Mouse (Mus musculus) right cerebral cortex, postnatal 25 days (tissue): Measurements from ENCODE around the gene Cnksr2.

ENCODE experiments used
- DNase-seq: peaks from one replicate; pipeline ENCODE4 v3.0.0; 2022

The Cnksr2 gene

DNA sequence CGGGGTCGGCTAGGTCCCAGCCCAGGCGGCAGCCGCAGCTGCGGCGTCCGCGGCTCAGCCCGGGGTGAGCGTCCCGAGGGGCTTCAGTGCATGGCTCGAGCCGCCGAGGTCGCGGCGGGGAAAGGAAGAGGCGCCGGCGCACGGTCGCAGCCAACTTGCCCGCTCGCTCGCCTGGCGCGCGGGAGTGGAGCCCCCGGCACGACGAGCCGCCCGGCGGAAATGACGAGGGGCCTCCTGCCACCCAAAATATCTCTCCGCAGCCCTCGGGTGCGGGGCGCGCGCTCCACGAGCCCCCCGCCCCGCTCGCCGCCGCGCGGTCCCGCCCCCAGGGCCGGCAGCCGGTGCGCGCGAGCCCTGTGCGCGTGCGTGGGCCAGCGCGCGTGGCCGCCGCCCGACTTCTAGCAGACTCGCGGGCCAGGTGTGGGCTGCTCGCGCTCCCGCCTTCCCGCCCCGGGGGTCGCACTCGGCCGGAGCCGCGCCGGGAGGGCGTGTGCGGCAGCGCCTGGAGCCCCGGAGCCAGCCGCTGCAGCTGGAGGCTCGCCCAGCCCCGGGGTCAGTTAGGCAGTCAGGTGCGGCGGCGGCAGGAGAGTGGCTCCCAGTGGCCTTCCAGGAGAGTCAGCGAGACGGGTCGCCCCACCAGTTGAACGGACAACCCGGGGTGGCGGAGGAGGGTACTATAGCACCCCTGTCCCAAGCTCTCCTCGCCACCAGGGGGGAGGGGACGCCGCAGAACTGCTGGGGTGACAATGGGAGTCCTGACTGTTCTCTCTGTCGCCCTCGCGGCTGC, at the start of gene Cnksr2:
Gene Cnksr2, minus strand, starts transcription at position 238 of the 787 bp plus-strand sequence.
- peak; percentile 74 for DNase-seq

DNA sequence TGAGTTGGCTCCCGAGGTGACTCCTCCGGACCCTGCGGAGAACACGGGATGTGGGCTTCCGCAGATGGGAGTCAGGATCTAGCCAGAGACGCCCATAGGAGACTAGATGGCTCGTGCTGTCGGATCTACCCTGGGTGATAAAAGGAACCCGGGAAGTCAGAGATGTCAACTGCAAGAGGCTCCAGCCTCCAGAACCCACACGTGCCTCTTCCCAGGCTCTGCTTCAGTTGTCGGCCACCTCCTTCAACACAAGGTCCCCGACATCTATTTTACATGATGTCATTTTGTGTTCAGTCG, 698 bp upstream of the Cnksr2 start:
- DNase-seq: peak; percentile 43

DNA sequence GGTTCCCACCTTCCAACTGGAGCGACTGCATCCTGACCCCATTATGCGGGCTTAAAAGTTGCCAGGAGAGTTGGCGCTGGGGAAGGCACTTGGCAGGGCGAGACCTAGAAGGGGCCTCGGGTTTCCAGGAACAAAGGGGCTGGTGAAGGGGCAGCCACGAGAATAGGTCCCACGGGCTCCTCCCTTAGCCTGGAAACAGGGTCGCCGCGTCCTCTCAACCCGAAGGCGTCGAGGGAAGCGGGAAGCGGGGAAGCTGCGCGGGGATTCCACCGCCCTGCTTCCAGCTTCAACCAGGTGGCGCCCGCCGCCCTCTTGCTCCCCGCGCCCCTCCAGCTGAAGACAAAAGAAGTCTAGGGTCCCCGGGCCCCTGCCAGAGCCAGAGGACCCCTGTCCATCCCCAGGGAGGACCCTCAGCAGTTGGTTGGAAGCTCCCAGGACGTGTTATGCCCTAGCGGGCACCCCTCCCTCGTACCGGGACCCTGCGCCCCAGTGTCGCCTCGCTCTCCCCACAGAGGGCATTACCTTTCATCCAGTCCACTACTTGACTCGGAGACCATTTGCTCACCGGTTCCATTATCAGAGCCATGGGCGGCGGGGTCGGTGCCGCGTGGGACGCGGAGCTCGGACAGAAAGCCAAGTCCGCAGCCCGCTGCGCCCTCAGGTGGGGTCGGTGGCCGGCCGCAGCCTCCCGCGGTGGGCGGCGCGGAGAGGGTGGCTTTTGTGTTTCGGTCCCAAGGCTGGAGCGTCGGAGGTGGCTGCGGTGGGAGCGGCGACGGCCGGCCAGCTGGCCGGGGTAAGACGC, 638 bp downstream of the Cnksr2 start:
- no peak for DNase-seq

DNA sequence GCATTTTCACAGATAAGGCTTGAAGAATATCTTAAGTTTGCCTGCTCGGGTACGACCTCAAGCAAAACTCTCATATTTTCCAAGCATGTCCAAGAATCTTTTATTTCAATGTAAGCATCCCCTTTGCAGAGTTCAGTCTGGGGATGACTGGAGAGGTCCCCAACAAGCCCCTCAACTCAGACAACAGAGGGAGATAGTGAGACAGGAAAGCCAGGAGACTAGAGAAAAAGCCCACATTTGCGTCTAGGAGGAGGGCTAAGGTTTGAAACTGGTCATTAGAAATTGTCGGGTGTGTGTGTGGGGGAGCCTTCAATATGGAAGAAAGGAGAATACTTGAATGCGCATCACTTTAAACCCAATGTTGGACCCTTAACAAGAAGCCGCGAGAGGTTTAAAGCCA, 1.4 kb downstream of the Cnksr2 start:
- no peak for DNase-seq

DNA sequence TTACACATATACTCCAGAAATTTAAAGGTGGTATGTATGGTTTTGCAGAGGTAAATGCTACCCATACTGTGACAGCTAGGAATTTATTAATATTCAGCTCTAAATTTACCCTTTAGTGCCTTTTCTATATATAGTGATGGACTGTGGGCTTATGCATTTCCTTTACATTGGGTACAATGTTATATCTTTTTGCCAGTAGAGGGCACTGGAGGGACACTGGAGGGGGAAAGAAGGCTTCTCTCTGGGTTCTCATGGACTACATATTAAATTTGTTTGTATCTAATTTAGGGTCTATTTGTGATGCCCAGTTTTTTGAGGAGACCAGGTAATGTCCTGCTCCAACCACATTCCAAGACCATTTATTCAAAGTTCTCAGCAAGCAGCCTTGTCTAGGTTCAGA, 91.4 kb downstream of the Cnksr2 start:
- no peak for DNase-seq

DNA sequence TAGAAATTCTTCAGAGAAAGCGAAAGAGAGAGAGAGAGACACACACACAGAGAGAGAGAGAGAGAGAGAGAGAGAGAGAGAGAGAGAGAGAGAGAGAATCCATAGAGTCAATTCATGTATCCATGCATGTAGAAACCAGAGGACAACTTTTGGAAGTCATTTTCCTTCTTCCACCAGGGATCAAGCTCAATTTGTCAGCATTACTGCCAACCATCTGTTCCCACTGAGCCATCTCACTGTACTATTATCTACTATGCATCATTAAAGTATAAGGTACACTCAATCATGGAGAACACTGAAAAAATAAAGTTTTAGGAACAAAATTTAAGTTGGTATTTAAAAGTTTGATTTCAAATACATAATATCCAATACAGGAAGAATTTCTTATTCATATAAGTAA, 93.8 kb downstream of the Cnksr2 start:
- no peak for DNase-seq

DNA sequence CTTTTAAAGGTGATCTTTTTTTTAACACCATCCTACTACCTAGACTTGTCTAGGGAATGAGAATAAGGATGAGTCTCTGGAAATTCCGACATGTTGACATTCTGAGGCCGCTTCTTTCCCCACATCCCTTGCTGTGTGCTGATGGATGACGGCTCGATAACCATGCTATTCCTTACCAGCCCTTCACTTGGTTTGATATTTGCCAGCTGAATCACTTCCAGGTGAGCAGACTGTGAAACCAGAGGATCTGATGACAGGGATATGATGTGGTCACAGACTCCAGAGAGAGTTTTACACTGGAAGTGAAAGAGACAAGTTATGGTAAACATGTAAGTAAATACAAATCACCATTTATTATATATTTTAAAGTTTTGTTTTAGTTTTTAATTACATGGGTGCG, 98.0 kb downstream of the Cnksr2 start:
- DNase-seq: no peak

DNA sequence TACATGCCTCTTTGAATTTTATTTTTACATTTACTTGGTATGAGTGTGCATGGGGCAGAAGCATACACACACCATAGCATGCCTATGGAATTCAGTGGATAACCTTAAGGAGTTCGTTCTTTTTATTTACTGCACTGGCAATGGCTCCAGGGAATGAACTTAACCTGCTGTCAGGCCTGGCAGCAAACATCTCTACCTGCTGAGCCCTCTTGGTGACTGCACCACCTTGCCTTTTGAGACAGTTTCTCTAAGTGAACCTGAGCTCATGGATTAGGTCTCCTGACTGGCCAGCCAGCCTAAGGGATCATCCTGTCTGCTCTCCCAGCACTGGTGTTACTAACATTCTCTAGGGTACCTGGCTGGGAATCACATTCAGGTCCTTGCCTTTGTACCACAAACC, 106.5 kb downstream of the Cnksr2 start:
- no peak for DNase-seq

DNA sequence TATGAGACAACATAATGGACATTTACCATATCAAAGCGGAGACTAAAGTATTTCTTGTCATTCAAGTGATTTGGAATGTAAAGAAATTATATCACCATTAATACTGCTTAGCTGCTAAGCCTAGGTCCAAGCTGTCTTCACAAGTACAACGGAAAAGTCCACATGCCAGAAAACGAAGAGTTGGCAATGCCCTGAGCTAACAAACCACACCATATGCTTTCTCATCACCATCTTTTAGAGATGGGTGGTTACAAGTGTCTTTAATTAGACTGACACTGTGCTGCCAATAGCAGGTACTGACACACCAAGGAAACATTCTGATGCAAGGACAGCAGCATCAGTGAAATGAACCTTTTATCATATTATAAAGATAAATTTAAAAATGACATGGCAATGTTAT, 123.0 kb downstream of the Cnksr2 start:
- no peak for DNase-seq

DNA sequence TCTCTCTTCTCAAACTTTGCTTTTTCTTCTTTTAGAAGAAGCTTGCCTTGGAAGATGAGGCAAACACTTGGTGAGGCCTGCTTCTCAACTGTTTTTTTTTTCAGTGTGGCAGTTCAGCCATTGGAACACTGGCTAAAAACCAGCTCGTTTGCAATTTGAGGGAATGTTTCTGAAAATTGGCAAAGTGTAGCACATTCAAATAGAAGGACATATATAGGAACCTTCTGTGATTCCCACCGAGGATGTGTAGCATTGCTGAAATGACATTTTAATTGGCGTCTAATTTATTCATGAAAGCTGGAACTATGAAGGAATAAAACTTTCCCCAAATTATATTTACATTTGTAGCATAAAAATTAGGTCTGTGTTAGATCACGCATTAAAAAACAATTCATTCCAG, 213.1 kb downstream of the Cnksr2 start:
- no peak for DNase-seq

DNA sequence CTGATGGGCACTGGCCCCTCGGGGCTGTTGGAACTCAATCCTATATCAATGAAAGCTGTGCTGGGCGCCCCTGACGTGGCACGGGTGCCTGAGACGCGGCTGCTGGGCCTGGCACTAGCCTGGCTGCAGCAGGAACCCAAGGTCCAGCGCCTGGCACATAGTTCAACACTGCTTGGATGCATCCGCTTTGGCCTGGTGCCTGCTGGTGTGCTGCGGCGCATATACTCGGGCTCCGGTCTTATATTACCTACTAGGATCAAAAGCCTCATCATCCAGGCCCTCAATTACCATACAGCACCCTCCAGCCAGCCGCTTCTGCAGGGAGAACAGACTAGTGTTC, 224.2 kb downstream of the Cnksr2 start:
- no peak for DNase-seq

DNA sequence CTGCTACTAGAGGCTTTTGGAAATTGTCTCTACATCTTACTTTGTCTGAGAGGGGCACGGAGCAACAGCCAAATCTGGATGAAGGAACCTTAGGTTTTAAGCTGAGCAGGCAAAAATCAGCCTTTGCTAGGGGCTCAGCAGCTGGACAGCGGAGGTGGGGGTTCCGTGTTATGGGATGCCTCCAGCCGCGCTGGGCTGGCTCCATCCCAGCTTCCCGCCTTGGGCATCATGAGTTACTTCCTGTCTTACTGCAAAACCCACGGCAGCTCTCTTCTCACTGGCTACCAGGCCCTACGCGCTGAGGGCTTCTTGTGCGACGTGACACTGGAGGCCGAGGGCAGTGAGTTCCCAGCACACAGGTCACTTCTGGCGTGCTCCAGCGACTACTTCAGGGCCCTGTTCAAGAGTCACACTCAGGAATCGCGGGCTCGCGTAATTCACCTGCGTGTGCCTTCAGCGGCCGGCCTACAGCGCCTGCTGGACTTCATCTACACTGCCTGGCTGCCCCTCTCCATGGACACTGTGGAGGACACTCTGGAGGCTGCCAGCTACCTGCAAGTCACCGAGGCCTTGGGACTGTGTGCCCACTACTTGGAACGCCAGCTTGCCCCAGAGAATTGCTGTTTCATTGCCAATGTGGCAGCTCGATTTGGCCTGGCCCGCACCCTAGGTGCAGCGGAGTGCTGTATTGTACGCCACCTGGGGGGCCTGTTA, 224.7 kb downstream of the Cnksr2 start, which contains the start of gene Klhl34:
Gene Klhl34, plus strand, starts transcription at position 229 of the 714 bp plus-strand sequence.
- no peak for DNase-seq

DNA sequence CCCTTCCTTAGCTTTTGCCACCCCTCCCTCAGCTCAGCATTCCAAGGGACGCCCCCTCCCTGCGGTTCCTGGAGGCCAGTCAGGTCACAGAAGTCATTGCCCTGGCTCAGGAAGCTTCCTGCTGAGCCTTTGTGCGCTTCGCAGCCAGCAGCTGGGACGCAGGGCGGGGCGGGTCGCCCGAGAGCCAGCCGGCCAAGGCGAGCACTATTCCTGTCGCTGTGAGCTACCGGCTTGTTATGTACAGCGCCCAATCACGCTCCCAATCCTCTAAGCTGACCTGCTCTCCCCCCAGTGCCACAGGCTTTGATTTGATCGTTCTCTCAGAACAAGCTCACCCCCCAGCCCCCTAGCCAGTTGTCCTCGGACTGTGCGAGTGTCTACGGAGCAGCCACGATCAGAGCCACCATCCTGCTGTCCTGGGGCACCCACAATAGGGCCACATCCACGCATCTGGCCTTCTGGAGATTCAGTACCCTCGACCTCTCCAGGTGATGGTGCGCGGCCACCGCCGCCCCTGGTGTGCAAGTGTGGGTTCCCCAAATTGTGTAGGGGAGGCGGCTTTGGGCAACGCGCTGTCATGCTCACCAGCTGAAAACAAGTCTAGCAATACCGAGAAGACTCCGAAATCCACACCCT, 225.4 kb downstream of the Cnksr2 start:
- no peak for DNase-seq

DNA sequence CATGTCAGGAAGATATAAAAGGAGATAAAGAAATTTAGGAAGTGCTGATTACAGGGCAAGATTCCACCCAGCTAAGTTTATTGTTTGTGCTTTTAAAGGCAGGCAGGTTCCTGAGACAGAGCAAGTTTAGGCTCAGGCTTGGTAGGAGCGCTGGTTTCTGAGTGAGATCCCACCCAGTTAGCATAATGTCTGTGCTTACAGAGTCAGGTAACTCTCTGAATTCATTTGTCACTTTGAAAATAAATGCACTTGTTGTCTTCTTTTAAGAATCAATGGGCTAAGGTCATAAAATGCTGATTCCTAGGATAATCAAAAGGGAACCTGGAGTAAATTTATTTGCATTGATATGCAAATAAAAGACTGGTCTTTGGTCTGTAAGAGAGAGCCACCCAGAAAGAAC, 233.4 kb downstream of the Cnksr2 start:
- DNase-seq: no peak

DNA sequence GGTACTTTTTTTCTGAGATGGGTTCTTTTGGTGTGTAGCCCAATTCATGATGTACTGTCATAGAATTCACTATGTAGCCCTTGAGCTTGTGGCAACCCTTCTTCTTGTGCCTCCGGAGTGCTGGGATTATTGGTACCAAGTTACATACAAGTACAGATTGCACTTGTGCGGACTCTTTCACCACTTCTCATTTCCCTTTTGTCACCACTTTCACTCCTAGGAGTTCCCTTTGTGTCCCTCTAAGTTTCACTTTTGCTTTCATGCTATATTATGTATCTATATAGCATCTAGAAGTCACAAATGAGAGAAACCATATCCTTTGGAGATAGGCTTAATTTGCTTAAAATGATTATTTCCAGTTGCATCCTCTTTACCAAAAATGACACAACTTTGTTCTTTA, 241.4 kb downstream of the Cnksr2 start:
- DNase-seq: no peak
